Mouse (Mus musculus): ENCODE results near the gene Nob1. TPM values are rescaled to one million over a fixed set of nuclear protein-coding genes. Genes with fewer than 3 reads are reported as not detected.

Gene Nob1
- 48.4 and 48.8 TPM in 2 replicates for polyA plus RNA-seq (2014; fragmentation: Nextera tagmentation; extraction: Ambion mirVana)

GRCm38 (mm10) chr8:107424597-107425229 is at the start of gene Nob1:
TSS of gene Nob1 (minus strand) at chr8:107425051.
- H3K4me1 ChIP-seq (ENCODE audit: control insufficient read depth, insufficient read depth, low read length), result peaks cover 8% of the 10 kb centered on the region; the same call in 1 of the 2 replicates
- H3K27me3 ChIP-seq (ENCODE audit: control insufficient read depth, insufficient read depth, low read length), result 0 out of 2 replicates have a peak, but pooled peaks cover 2% of the 10 kb centered on the region
- H3K9me3 ChIP-seq (replicated peaks; ENCODE audit: control insufficient read depth, low read length), result no peaks in the 10 kb centered on the region
- peak within 1 kb of the TSS; percentile 81 for H3K4me3 ChIP-seq (ENCODE audit: low read depth, low read length)
- peak within 1 kb of the TSS; percentile 92 for H3K9ac ChIP-seq (ENCODE audit: low read depth, low read length)
- peak within 1 kb of the TSS; percentile 67; the same call in 1 of the 2 replicates for H3K27ac ChIP-seq (ENCODE audit: low read depth, low read length)
- peak within 1 kb of the TSS; percentile 83 for H3K4me2 ChIP-seq
- peaks cover 6% of the 10 kb centered on the region for H3K36me3 ChIP-seq (ENCODE audit: control insufficient read depth, insufficient read depth, low read length)
- peak; percentile 98 for ATAC-seq (replicated peaks; ENCODE audit: insufficient number of reproducible peaks, low FRiP score, low TSS enrichment)
- WGBS (ENCODE audit: insufficient replicate concordance), result under 1% methylated on average over 50 of the region's 50 CpGs

- Histone ChIP-seq H3K4me3 (ENCODE audit: low read depth, low read length) (no peak overlapping the region), H3K27ac (ENCODE audit: low read depth, low read length) (0 out of 2 replicates have a peak overlapping the region, but pooled peaks have one; percentile 35), H3K4me2 (no peak overlapping the region), H3K36me3 (ENCODE audit: control insufficient read depth, insufficient read depth, low read length) (no peaks in the 10 kb centered on the region; the same call in 1 of the 2 replicates), H3K4me1 (ENCODE audit: control insufficient read depth, insufficient read depth, low read length) (0 out of 2 replicates have a peak, but pooled peaks cover 6% of the 10 kb centered on the region), H3K9ac (ENCODE audit: low read depth, low read length) (no peak overlapping the region), H3K9me3 (replicated peaks; ENCODE audit: control insufficient read depth, low read length) (no peaks in the 10 kb centered on the region), H3K27me3 (ENCODE audit: control insufficient read depth, insufficient read depth, low read length) (no peaks in the 10 kb centered on the region)
- 57% methylated on average over 4 of the region's 4 CpGs for WGBS (ENCODE audit: insufficient replicate concordance)
- no peak for ATAC-seq (replicated peaks; ENCODE audit: insufficient number of reproducible peaks, low FRiP score, low TSS enrichment)
Measured at GRCm38 (mm10) chr8:107473369-107473768, 48.5 kb upstream of the Nob1 start.

- no peak overlapping the region for H3K4me2 ChIP-seq
- whole genome bisulfite sequencing (ENCODE audit: insufficient replicate concordance), result 65% methylated on average over 10 of the region's 10 CpGs
- peak overlapping the region; percentile 29; the same call in 1 of the 2 replicates for H3K27ac ChIP-seq (ENCODE audit: low read depth, low read length)
- H3K9me3 ChIP-seq (replicated peaks; ENCODE audit: control insufficient read depth, low read length), result no peaks in the 10 kb centered on the region
- no peaks in the 10 kb centered on the region for H3K27me3 ChIP-seq (ENCODE audit: control insufficient read depth, insufficient read depth, low read length)
- H3K9ac ChIP-seq (ENCODE audit: low read depth, low read length), result 0 out of 2 replicates have a peak overlapping the region, but pooled peaks have one; percentile 22
- H3K4me3 ChIP-seq (ENCODE audit: low read depth, low read length), result no peak overlapping the region
- no peak for ATAC-seq (replicated peaks; ENCODE audit: insufficient number of reproducible peaks, low FRiP score, low TSS enrichment)
- no peaks in the 10 kb centered on the region; the same call in 1 of the 2 replicates for H3K36me3 ChIP-seq (ENCODE audit: control insufficient read depth, insufficient read depth, low read length)
- 0 out of 2 replicates have a peak, but pooled peaks cover 6% of the 10 kb centered on the region for H3K4me1 ChIP-seq (ENCODE audit: control insufficient read depth, insufficient read depth, low read length)
Measured at GRCm38 (mm10) chr8:107472403-107473100, 47.7 kb upstream of the Nob1 start.

- no peak overlapping the region for H3K4me3 ChIP-seq (ENCODE audit: low read depth, low read length)
- no peak overlapping the region for H3K9ac ChIP-seq (ENCODE audit: low read depth, low read length)
- 0 out of 2 replicates have a peak, but pooled peaks cover 6% of the 10 kb centered on the region for H3K4me1 ChIP-seq (ENCODE audit: control insufficient read depth, insufficient read depth, low read length)
- H3K27me3 ChIP-seq (ENCODE audit: control insufficient read depth, insufficient read depth, low read length), result no peaks in the 10 kb centered on the region
- no peak for ATAC-seq (replicated peaks; ENCODE audit: insufficient number of reproducible peaks, low FRiP score, low TSS enrichment)
- no peaks in the 10 kb centered on the region for H3K9me3 ChIP-seq (replicated peaks; ENCODE audit: control insufficient read depth, low read length)
- peaks cover 2% of the 10 kb centered on the region for H3K36me3 ChIP-seq (ENCODE audit: control insufficient read depth, insufficient read depth, low read length)
- 80% methylated on average over 5 of the region's 5 CpGs for WGBS (ENCODE audit: insufficient replicate concordance)
- no peak overlapping the region for H3K27ac ChIP-seq (ENCODE audit: low read depth, low read length)
- H3K4me2 ChIP-seq, result no peak overlapping the region
Measured at GRCm38 (mm10) chr8:107470302-107470701, 45.5 kb upstream of the Nob1 start.

- peaks cover 2% of the 10 kb centered on the region; the same call in 1 of the 2 replicates for H3K36me3 ChIP-seq (ENCODE audit: control insufficient read depth, insufficient read depth, low read length)
- peak overlapping the region; percentile 50; the same call in 1 of the 2 replicates for H3K27ac ChIP-seq (ENCODE audit: low read depth, low read length)
- H3K4me3 ChIP-seq (ENCODE audit: low read depth, low read length), result no peak overlapping the region
- H3K4me2 ChIP-seq, result no peak overlapping the region
- 43% methylated on average over 8 of the region's 8 CpGs for WGBS (ENCODE audit: insufficient replicate concordance)
- H3K4me1 ChIP-seq (ENCODE audit: control insufficient read depth, insufficient read depth, low read length), result 0 out of 2 replicates have a peak, but pooled peaks cover 6% of the 10 kb centered on the region
- H3K9ac ChIP-seq (ENCODE audit: low read depth, low read length), result no peak overlapping the region
- no peak for ATAC-seq (replicated peaks; ENCODE audit: insufficient number of reproducible peaks, low FRiP score, low TSS enrichment)
- H3K27me3 ChIP-seq (ENCODE audit: control insufficient read depth, insufficient read depth, low read length), result no peaks in the 10 kb centered on the region
- H3K9me3 ChIP-seq (replicated peaks; ENCODE audit: control insufficient read depth, low read length), result no peaks in the 10 kb centered on the region
Measured at GRCm38 (mm10) chr8:107468811-107469302, 44.0 kb upstream of the Nob1 start.

GRCm38 (mm10) chr8:107466642-107467041 is 41.8 kb upstream of the Nob1 start:
- no peak overlapping the region for H3K27ac ChIP-seq (ENCODE audit: low read depth, low read length)
- H3K4me3 ChIP-seq (ENCODE audit: low read depth, low read length), result no peak overlapping the region
- no peak for ATAC-seq (replicated peaks; ENCODE audit: insufficient number of reproducible peaks, low FRiP score, low TSS enrichment)
- H3K9ac ChIP-seq (ENCODE audit: low read depth, low read length), result no peak overlapping the region
- H3K36me3 ChIP-seq (ENCODE audit: control insufficient read depth, insufficient read depth, low read length), result peaks cover 2% of the 10 kb centered on the region
- no peak overlapping the region for H3K4me2 ChIP-seq
- H3K9me3 ChIP-seq (replicated peaks; ENCODE audit: control insufficient read depth, low read length), result no peaks in the 10 kb centered on the region
- H3K4me1 ChIP-seq (ENCODE audit: control insufficient read depth, insufficient read depth, low read length), result no peaks in the 10 kb centered on the region
- 79% methylated on average over 5 of the region's 5 CpGs for WGBS (ENCODE audit: insufficient replicate concordance)
- H3K27me3 ChIP-seq (ENCODE audit: control insufficient read depth, insufficient read depth, low read length), result no peaks in the 10 kb centered on the region

- no peak for ATAC-seq (replicated peaks; ENCODE audit: insufficient number of reproducible peaks, low FRiP score, low TSS enrichment)
- no peak overlapping the region; the same call in 1 of the 2 replicates for H3K9ac ChIP-seq (ENCODE audit: low read depth, low read length)
- H3K4me2 ChIP-seq, result no peak overlapping the region
- 62% methylated on average over 3 of the region's 3 CpGs for WGBS (ENCODE audit: insufficient replicate concordance)
- H3K36me3 ChIP-seq (ENCODE audit: control insufficient read depth, insufficient read depth, low read length), result peaks cover 9% of the 10 kb centered on the region
- H3K27ac ChIP-seq (ENCODE audit: low read depth, low read length), result no peak overlapping the region
- H3K4me3 ChIP-seq (ENCODE audit: low read depth, low read length), result no peak overlapping the region
- no peaks in the 10 kb centered on the region for H3K27me3 ChIP-seq (ENCODE audit: control insufficient read depth, insufficient read depth, low read length)
- no peaks in the 10 kb centered on the region for H3K4me1 ChIP-seq (ENCODE audit: control insufficient read depth, insufficient read depth, low read length)
- no peaks in the 10 kb centered on the region for H3K9me3 ChIP-seq (replicated peaks; ENCODE audit: control insufficient read depth, low read length)
Measured at GRCm38 (mm10) chr8:107465332-107465990, 40.6 kb upstream of the Nob1 start.

- no peak overlapping the region for H3K4me3 ChIP-seq (ENCODE audit: low read depth, low read length)
- peaks cover 13% of the 10 kb centered on the region for H3K36me3 ChIP-seq (ENCODE audit: control insufficient read depth, insufficient read depth, low read length)
Measured at GRCm38 (mm10) chr8:107462423-107462822, 37.6 kb upstream of the Nob1 start.

More at GRCm38 (mm10) chr8:107462423-107462822, 37.6 kb upstream of the Nob1 start:
- Histone ChIP-seq H3K4me2 (no peak overlapping the region), H3K4me1 (ENCODE audit: control insufficient read depth, insufficient read depth, low read length) (peaks cover 3% of the 10 kb centered on the region; the same call in 1 of the 2 replicates), H3K27me3 (ENCODE audit: control insufficient read depth, insufficient read depth, low read length) (no peaks in the 10 kb centered on the region), H3K9ac (ENCODE audit: low read depth, low read length) (no peak overlapping the region), H3K9me3 (replicated peaks; ENCODE audit: control insufficient read depth, low read length) (no peaks in the 10 kb centered on the region), H3K27ac (ENCODE audit: low read depth, low read length) (no peak overlapping the region)
- no peak for ATAC-seq (replicated peaks; ENCODE audit: insufficient number of reproducible peaks, low FRiP score, low TSS enrichment)
- WGBS (ENCODE audit: insufficient replicate concordance), result 87% methylated on average over 5 of the region's 5 CpGs

All from heart, embryonic 11.5 days (tissue).